Mouse (Mus musculus) forebrain, embryonic 14.5 days (tissue): Measurements from ENCODE around the gene Trpc3. TPM values are rescaled to one million over a fixed set of nuclear protein-coding genes. Genes with fewer than 3 reads are reported as not detected.
A peak's percentile ranks its signal among the peaks of the same experiment; 100 is the strongest.

Experiments
- ATAC-seq: fragments of 200-750 bp; cut with Nextera tagmentation; 2 replicates; pipeline ENCODE4 v1.8.0; 2017; ENCODE audit warnings: mild to moderate bottlenecking, moderate library complexity
- DNase-seq: peaks from one replicate; pipeline ENCODE4 v3.0.0-alpha.2; 2015; ENCODE audit warnings: low spot score
- H3K27ac ChIP-seq: fragments of 300-500 bp; sonication (generic); 2 replicates; pipeline ENCODE4 v1.5.1; 2014; ENCODE audit warnings: low read depth, mild to moderate bottlenecking, control low read depth, low read length, moderate library complexity
- H3K27me3 ChIP-seq: fragments of 300-500 bp; sonication (generic); replicated peaks from 2 replicates; pipeline ENCODE4 v1.6.1; 2014; ENCODE audit warnings: low read length, control low read depth, mixed read lengths; ENCODE audit not compliant: control insufficient read depth, insufficient read depth
- H3K36me3 ChIP-seq: fragments of 300-500 bp; sonication (generic); 2 replicates; pipeline ENCODE4 v1.6.1; 2014; ENCODE audit warnings: low read length, control low read depth; ENCODE audit not compliant: control insufficient read depth, insufficient read depth
- H3K4me1 ChIP-seq: fragments of 300-500 bp; sonication (generic); 2 replicates; pipeline ENCODE4 v1.6.1; 2014; ENCODE audit warnings: antibody characterized with exemption, low read length, control low read depth; ENCODE audit not compliant: control insufficient read depth, insufficient read depth
- H3K4me2 ChIP-seq: fragments of 300-500 bp; sonication (generic); 2 replicates; pipeline ENCODE4 v1.6.1; 2014; ENCODE audit warnings: mild to moderate bottlenecking, control low read depth, low read length
- H3K4me3 ChIP-seq: fragments of 300-500 bp; sonication (generic); 2 replicates; pipeline ENCODE4 v1.5.1; 2014; ENCODE audit warnings: low read depth, low read length, control low read depth
- H3K9ac ChIP-seq: fragments of 300-500 bp; sonication (generic); 2 replicates; pipeline ENCODE4 v1.6.1; 2014; ENCODE audit warnings: mild to moderate bottlenecking, low read length, control low read depth, moderate library complexity
- H3K9me3 ChIP-seq: fragments of 300-500 bp; sonication (generic); replicated peaks from 2 replicates; pipeline ENCODE4 v1.6.1; 2016; ENCODE audit warnings: low read length, control low read depth, mixed read lengths; ENCODE audit not compliant: control insufficient read depth
- WGBS: fragments of 180-500 bp; shearing (Covaris S2); extraction: QIAGEN DNeasy Blood & Tissue Kit; methylation state at CpG from one replicate; pipeline ENCODE4 v1.1.7; 2014; 5-methylcytosine and 5-hydroxymethylcytosine counted together
- polyA plus RNA-seq: library from polyadenylated mRNA; unstranded; fragments of >200 nt; fragmentation: Nextera tagmentation; extraction: Ambion mirVana; gene quantifications from 2 replicates; pipeline ENCODE4 v1.2.1, GENCODE M21; 2014

The Trpc3 gene
- 4.8 and 5.6 TPM in 2 replicates for polyA plus RNA-seq

DNA sequence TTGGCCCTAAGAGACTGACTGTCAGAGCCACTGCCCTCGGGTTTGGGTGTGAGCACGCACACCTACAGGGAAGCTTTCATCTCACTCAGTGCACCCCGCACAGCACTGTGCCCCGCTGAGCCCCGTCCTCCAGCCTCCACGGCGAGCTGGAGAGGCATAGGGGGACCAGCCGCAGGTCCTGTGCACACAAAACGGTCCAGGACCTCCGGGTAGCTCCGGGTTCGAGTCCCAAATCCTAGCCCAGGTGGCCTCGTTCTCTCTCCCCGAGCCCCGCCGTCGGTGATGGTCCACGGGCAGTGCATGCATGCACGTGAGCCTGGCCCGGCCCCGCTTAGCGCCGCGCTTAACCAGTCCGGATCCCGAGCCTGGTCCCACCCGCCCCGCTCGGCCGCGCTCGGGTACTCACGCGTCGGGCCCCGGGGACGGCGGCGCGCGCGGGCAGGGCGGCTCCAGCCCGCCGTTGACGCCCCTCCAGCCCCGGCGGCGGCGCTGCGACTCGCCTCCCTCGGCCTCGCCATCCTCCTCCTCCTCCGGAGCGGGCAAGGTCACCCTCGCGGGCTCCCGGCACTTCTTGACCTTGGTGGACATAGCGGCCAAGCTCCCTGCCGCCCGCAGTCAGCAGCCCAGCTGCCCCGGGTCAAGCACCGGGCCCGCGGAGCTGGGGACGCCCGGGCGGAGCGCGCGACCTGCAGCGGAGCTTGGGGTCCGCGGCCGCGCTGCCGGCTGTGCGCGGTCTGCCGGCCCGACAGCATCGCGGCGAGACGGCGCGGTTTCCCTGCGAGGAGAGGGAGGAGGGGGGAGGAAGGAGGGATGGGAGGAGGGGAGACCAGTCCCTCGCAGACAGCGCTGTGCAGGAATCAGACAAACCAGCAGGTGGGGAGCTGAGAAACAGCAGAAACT, at the start of gene Trpc3:
Trpc3 (minus strand) TSS at position 776 of the 900 bp plus-strand sequence.
- DNase-seq: peak; percentile 83
- no peaks in the 10 kb centered on the region for H3K36me3 ChIP-seq
- peak within 1 kb of the TSS; percentile 78 for H3K4me2 ChIP-seq
- H3K9ac ChIP-seq: peak within 1 kb of the TSS; percentile 75
- no peaks in the 10 kb centered on the region; the same call in 1 of the 2 replicates for H3K4me1 ChIP-seq
- ATAC-seq: peak; percentile 96
- peak within 1 kb of the TSS; percentile 9; the same call in 1 of the 2 replicates for H3K27ac ChIP-seq
- 0 out of 2 replicates have a peak, but pooled peaks cover 4% of the 10 kb centered on the region for H3K27me3 ChIP-seq
- H3K9me3 ChIP-seq: no peaks in the 10 kb centered on the region
- under 1% methylated on average over 79 of the region's 91 CpGs for WGBS
- peak within 1 kb of the TSS; percentile 70 for H3K4me3 ChIP-seq

DNA sequence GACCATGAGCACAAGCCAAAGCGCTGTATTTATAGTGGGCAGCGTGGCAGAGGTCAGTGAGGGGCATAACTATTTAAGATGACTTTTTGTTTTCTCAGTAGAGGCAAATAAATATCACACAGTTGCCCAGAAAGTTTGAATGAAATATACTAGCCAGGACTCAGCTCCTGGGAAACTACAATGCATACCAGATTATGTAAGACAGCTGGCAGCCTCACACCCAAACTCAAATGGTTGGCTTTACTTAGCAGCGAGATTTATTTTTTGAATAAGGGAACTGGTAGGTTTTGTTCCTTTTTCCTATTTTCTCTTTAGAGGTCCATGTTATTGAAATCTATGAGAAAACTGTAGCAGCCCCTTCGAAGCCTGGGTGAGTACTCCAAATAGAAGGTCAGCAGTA, 48.1 kb upstream of the Trpc3 start:
- 79% methylated on average over 4 of the region's 4 CpGs for WGBS

DNA sequence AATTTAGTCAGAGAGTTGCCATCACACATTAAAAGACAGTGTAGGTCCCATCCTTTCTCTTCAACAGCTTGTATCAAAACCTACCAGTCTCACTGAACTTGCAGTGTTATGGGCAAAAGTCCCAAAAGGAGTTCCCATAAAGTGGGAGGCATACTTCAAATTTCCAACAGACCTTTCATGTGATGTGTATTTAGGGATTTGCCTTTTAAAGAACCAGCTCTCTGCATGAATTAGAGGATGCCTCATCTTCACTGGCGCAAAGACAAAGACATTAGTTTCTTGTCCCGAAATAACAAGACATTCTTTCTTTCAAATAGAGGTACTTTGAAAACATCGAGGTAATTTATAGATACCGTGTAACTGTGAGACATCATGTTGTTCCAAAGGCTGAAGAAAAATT, 43.1 kb upstream of the Trpc3 start:
- Histone ChIP-seq H3K27me3 (no peaks in the 10 kb centered on the region), H3K4me1 (no peaks in the 10 kb centered on the region), H3K4me2 (no peak overlapping the region), H3K9ac (no peak overlapping the region), H3K4me3 (no peak overlapping the region), H3K27ac (no peak overlapping the region), H3K9me3 (no peaks in the 10 kb centered on the region), H3K36me3 (no peaks in the 10 kb centered on the region)
- DNase-seq (no peak), ATAC-seq (no peak)
- WGBS: 94% methylated on average over 4 of the region's 4 CpGs

More for the DNA sequence above, 48.1 kb upstream of the Trpc3 start:
- no peak overlapping the region for H3K27ac ChIP-seq
- H3K4me1 ChIP-seq: no peaks in the 10 kb centered on the region
- ATAC-seq (no peak), DNase-seq (no peak)
- H3K4me2 ChIP-seq: no peak overlapping the region
- H3K9ac ChIP-seq: no peak overlapping the region
- no peaks in the 10 kb centered on the region for H3K36me3 ChIP-seq
- no peaks in the 10 kb centered on the region for H3K9me3 ChIP-seq
- no peak overlapping the region for H3K4me3 ChIP-seq
- H3K27me3 ChIP-seq: no peaks in the 10 kb centered on the region

- no peak overlapping the region for H3K9ac ChIP-seq
- no peak overlapping the region for H3K4me3 ChIP-seq
- ATAC-seq (no peak), DNase-seq (peak; percentile 13)
- no peaks in the 10 kb centered on the region for H3K4me1 ChIP-seq
- no peaks in the 10 kb centered on the region for H3K9me3 ChIP-seq
- WGBS: 54% methylated on average over 8 of the region's 8 CpGs
- H3K27ac ChIP-seq: no peak overlapping the region
- no peaks in the 10 kb centered on the region for H3K27me3 ChIP-seq
- H3K4me2 ChIP-seq: no peak overlapping the region
- H3K36me3 ChIP-seq: no peaks in the 10 kb centered on the region
Observed at GRCm38 (mm10) chr3:36726545-36726944, 36.6 kb upstream of the Trpc3 start.

GRCm38 (mm10) chr3:36721850-36722249, 31.9 kb upstream of the Trpc3 start:
- Histone ChIP-seq H3K4me2 (no peak overlapping the region), H3K4me1 (no peaks in the 10 kb centered on the region), H3K27ac (no peak overlapping the region), H3K36me3 (no peaks in the 10 kb centered on the region), H3K27me3 (no peaks in the 10 kb centered on the region), H3K9ac (no peak overlapping the region), H3K4me3 (no peak overlapping the region), H3K9me3 (no peaks in the 10 kb centered on the region)
- DNase-seq: peak; percentile 24
- no peak for ATAC-seq
- 83% methylated on average over 3 of the region's 3 CpGs for WGBS

DNA sequence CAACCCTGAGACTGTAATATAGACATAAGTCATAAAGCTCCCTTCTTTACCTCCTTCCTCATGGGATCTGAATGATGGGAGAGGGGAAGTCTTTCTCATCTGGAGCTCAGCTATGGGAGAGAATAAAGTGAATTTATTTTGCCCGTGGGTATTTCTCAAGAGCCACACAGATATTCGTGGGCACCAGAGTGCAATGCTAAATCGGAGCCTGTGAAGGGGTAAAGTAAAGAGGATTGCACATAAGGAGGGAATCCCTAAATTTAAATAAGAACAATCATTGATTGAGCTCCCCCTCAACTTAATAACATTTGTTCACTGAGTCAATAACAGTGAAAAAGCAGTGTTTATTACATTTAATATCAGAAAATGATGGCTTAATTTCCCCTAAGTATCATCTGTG, 19.6 kb upstream of the Trpc3 start:
- no peaks in the 10 kb centered on the region for H3K27me3 ChIP-seq
- no peak for DNase-seq
- no peaks in the 10 kb centered on the region for H3K36me3 ChIP-seq
- no peak overlapping the region for H3K4me3 ChIP-seq
- ATAC-seq: no peak
- H3K4me2 ChIP-seq: no peak overlapping the region
- H3K4me1 ChIP-seq: no peaks in the 10 kb centered on the region
- no peak overlapping the region for H3K27ac ChIP-seq
- WGBS: 85% methylated on average over 3 of the region's 3 CpGs
- no peak overlapping the region for H3K9ac ChIP-seq
- no peaks in the 10 kb centered on the region for H3K9me3 ChIP-seq

- Histone ChIP-seq H3K4me3 (peak overlapping the region; percentile 70), H3K9me3 (no peaks in the 10 kb centered on the region), H3K4me2 (peak overlapping the region; percentile 78), H3K4me1 (no peaks in the 10 kb centered on the region; the same call in 1 of the 2 replicates), H3K27ac (no peak overlapping the region), H3K36me3 (no peaks in the 10 kb centered on the region), H3K9ac (peak overlapping the region; percentile 75; the same call in 1 of the 2 replicates), H3K27me3 (0 out of 2 replicates have a peak, but pooled peaks cover 4% of the 10 kb centered on the region)
- WGBS: 10% methylated on average over 7 of the region's 7 CpGs
- ATAC-seq (no peak), DNase-seq (no peak)
Observed at GRCm38 (mm10) chr3:36690292-36690650, 304 bp upstream of the Trpc3 start.

DNA sequence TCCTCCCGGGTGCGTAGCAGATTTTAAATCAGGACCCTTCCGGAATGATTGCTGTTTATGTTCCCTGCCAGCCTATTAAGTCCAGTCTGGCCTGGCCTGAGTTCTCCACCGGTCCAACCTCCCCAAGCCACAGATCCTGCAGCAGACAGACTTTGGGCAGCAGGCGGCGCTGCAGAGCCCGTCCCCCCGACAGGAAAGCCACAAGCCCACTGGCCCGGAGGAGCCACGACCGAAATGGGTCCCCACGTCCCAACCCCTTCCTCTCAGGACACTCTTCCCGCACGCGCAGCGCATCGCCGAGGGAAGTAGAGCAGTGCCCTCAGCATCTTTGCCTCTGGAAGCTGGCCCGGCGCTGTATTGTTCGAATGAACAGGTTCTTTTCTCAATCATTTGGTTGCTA, 1.1 kb downstream of the Trpc3 start:
- WGBS: 3% methylated on average over 21 of the region's 21 CpGs
- Histone ChIP-seq H3K9me3 (no peaks in the 10 kb centered on the region), H3K4me1 (no peaks in the 10 kb centered on the region; the same call in 1 of the 2 replicates), H3K27ac (no peak overlapping the region), H3K36me3 (no peaks in the 10 kb centered on the region), H3K27me3 (0 out of 2 replicates have a peak, but pooled peaks cover 4% of the 10 kb centered on the region), H3K4me3 (peak overlapping the region; percentile 70), H3K4me2 (peak overlapping the region; percentile 78), H3K9ac (no peak overlapping the region)
- DNase-seq (peak; percentile 78), ATAC-seq (peak; percentile 60)

GRCm38 (mm10) chr3:36675822-36676221, 14.1 kb downstream of the Trpc3 start:
- WGBS: 86% methylated on average over 1 of the region's 1 CpGs
- Histone ChIP-seq H3K9ac (no peak overlapping the region), H3K27ac (no peak overlapping the region), H3K36me3 (no peaks in the 10 kb centered on the region), H3K4me3 (no peak overlapping the region), H3K9me3 (0 out of 2 replicates have a peak, but pooled peaks cover 4% of the 10 kb centered on the region), H3K4me1 (no peaks in the 10 kb centered on the region), H3K4me2 (no peak overlapping the region), H3K27me3 (no peaks in the 10 kb centered on the region)
- ATAC-seq (no peak), DNase-seq (no peak)
